Mouse (Mus musculus) liver, embryonic 14.5 days (tissue): ENCODE results near the gene St6galnac6. TPM values are rescaled to one million over a fixed set of nuclear protein-coding genes. Genes with fewer than 3 reads are reported as not detected.

Source experiments
- ATAC-seq: fragments of 200-750 bp; cut with Nextera tagmentation; 2 replicates; pipeline ENCODE4 v1.8.0; 2017; ENCODE audit warnings: moderate number of reproducible peaks, mild to moderate bottlenecking, moderate library complexity; ENCODE audit not compliant: insufficient read depth
- DNase-seq, 3 experiments: peaks; one replicate each; pipeline ENCODE4 v3.0.0-alpha.2; 2012 to 2013; ENCODE audit warnings: low read depth in 3 of 3, low spot score in 3 of 3
- H3K27ac ChIP-seq: fragments of 300-500 bp; sonication (generic); 2 replicates; pipeline ENCODE4 v1.5.1; 2014; ENCODE audit warnings: moderate library complexity, mild to moderate bottlenecking, control low read depth, inconsistent platforms
- H3K27me3 ChIP-seq: fragments of 300-500 bp; sonication (generic); 2 replicates; pipeline ENCODE4 v1.6.1; 2014; ENCODE audit warnings: mild to moderate bottlenecking, low read length, moderate library complexity; ENCODE audit not compliant: control insufficient read depth, insufficient read depth
- H3K36me3 ChIP-seq: fragments of 300-500 bp; sonication (generic); replicated peaks from 2 replicates; pipeline ENCODE4 v1.6.1; 2014; ENCODE audit warnings: low read depth; ENCODE audit not compliant: control insufficient read depth, insufficient read depth
- H3K4me1 ChIP-seq, 2 experiments: fragments of 200-500 bp in 1 of 2; fragments of 300-500 bp in 1 of 2; sonication (generic) in 1 of 2; replicated peaks; 2 replicates each; pipeline ENCODE4 v1.6.1; 2012 to 2014; ENCODE audit warnings: antibody characterized with exemption in 1 of 2, inconsistent platforms in 1 of 2, low read length in 1 of 2; ENCODE audit not compliant: control insufficient read depth in 2 of 2, insufficient read depth in 2 of 2
- H3K4me2 ChIP-seq: fragments of 300-500 bp; sonication (generic); 2 replicates; pipeline ENCODE4 v1.6.1; 2014; ENCODE audit warnings: low read depth, mild to moderate bottlenecking, control low read depth, moderate library complexity
- H3K4me3 ChIP-seq, 2 experiments: fragments of 200-500 bp in 1 of 2; fragments of 300-500 bp in 1 of 2; sonication (generic) in 1 of 2; 2 replicates each; pipeline ENCODE4 v1.5.1; 2012 to 2014; ENCODE audit warnings: low read depth in 2 of 2, low read length in 2 of 2, mild to moderate bottlenecking in 2 of 2, control low read depth in 1 of 2, inconsistent platforms in 1 of 2, moderate library complexity in 1 of 2; ENCODE audit not compliant: insufficient read depth in 1 of 2
- H3K9ac ChIP-seq: fragments of 300-500 bp; sonication (generic); replicated peaks from 2 replicates; pipeline ENCODE4 v1.6.1; 2014; ENCODE audit warnings: mild to moderate bottlenecking, control low read depth, moderate library complexity
- H3K9me3 ChIP-seq: fragments of 300-500 bp; sonication (generic); 2 replicates; pipeline ENCODE4 v1.6.1; 2016; ENCODE audit warnings: low read length, mixed read lengths; ENCODE audit not compliant: control insufficient read depth
- CTCF ChIP-seq: IDR thresholded peaks from 2 replicates; pipeline ENCODE4 v1.5.1; 2016; ENCODE audit warnings: antibody characterized with exemption, low read depth, control low read depth
- EP300 ChIP-seq: IDR thresholded peaks from 2 replicates; pipeline ENCODE4 v1.6.1; 2016; ENCODE audit warnings: antibody characterized with exemption, low read depth
- WGBS: fragments of 180-500 bp; shearing (Covaris S2); extraction: QIAGEN DNeasy Blood & Tissue Kit; methylation state at CpG from one replicate; pipeline ENCODE4 v1.1.7; 2014; ENCODE audit not compliant: insufficient replicate concordance; 5-methylcytosine and 5-hydroxymethylcytosine counted together
- polyA plus RNA-seq, 2 experiments: library from polyadenylated mRNA; depleted of rRNA in 1 of 2; stranded (reverse) in 1 of 2; unstranded in 1 of 2; fragments of >200 nt; fragmentation: Nextera tagmentation in 1 of 2; extraction: Ambion mirVana in 1 of 2; gene quantifications; 2 replicates each; pipeline versions ENCODE4 v1.2.1 to v1.2.3; 2012 to 2014

Gene St6galnac6
- polyA plus RNA-seq (2012; rRNA removed) (9.9 and 14.3 TPM in 2 replicates), polyA plus RNA-seq (2014; fragmentation: Nextera tagmentation; extraction: Ambion mirVana) (3.2 and 4.4 TPM in 2 replicates)

DNA sequence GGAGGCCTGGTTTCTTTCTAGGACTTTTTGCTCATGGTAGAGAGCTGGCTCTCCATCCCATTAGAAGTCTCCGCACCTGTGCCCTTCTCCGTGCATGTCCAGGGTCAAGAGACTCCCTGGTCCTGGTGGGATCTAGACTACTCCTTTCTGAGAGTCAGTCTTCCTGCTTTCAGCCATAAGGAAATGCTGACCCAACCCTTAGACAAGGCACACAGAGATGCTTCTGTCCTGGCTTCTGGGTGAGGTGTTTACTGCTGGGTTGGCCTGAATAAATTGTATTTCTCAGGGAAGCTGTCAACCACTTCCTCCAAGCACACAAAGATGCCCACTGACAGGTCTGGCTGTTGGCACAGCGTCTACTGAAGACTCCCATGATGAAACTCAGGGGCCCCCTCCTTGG is at the start of gene St6galnac6:
TSS of gene St6galnac6 (plus strand) at position 301 of the 400 bp plus-strand sequence.
- no peaks in the 10 kb centered on the region for H3K36me3 ChIP-seq
- H3K9ac ChIP-seq, result no peak within 1 kb of the TSS
- no peak within 1 kb of the TSS for H3K4me2 ChIP-seq
- H3K9me3 ChIP-seq, result no peaks in the 10 kb centered on the region
- peaks cover 8 to 13% of the 10 kb centered on the region in 2 experiments for H3K4me1 ChIP-seq
- H3K27ac ChIP-seq, result no peak within 1 kb of the TSS
- no peak for DNase-seq
- 78% methylated on average over 3 of the region's 3 CpGs for WGBS
- H3K27me3 ChIP-seq, result no peaks in the 10 kb centered on the region
- ATAC-seq, result no peak
- no peak within 1 kb of the TSS for H3K4me3 ChIP-seq
- no peak for TF ChIP-seq EP300
- TF ChIP-seq CTCF, result no peak

- no peaks in the 10 kb centered on the region for H3K9me3 ChIP-seq
- H3K36me3 ChIP-seq, result no peaks in the 10 kb centered on the region
- TF ChIP-seq CTCF (no peak), EP300 (no peak)
- no peak overlapping the region for H3K4me3 ChIP-seq
- no peak overlapping the region for H3K4me2 ChIP-seq
- H3K4me1 ChIP-seq, result 0 out of 4 replicates have a peak, but pooled peaks cover 0 to 2% of the 10 kb centered on the region in 2 experiments
- WGBS, result 52% methylated on average over 6 of the region's 6 CpGs
- no peak overlapping the region for H3K9ac ChIP-seq
- ATAC-seq, result no peak
- DNase-seq, result no peak
- no peaks in the 10 kb centered on the region for H3K27me3 ChIP-seq
- no peak overlapping the region for H3K27ac ChIP-seq
These were observed 49.7 kb upstream of the St6galnac6 start for GRCm38 (mm10) chr2:32549764-32550163.

- Histone ChIP-seq H3K27me3 (no peaks in the 10 kb centered on the region), H3K27ac (no peak overlapping the region), H3K36me3 (no peaks in the 10 kb centered on the region), H3K9ac (no peak overlapping the region), H3K4me2 (no peak overlapping the region), H3K4me1 (peaks cover 0 to 5% of the 10 kb centered on the region in 2 experiments; a peak in 1 of 4 replicates), H3K9me3 (no peaks in the 10 kb centered on the region), H3K4me3 (no peak overlapping the region)
- TF ChIP-seq CTCF (no peak), EP300 (no peak)
- no peak for DNase-seq
- 62% methylated on average over 5 of the region's 5 CpGs for WGBS
- no peak for ATAC-seq
These were observed 48.3 kb upstream of the St6galnac6 start for GRCm38 (mm10) chr2:32551236-32551635.

- H3K27ac ChIP-seq, result no peak overlapping the region
- WGBS, result 22% methylated on average over 7 of the region's 7 CpGs
These were observed 45.8 kb upstream of the St6galnac6 start for GRCm38 (mm10) chr2:32553592-32554148.

GRCm38 (mm10) chr2:32555484-32555883 is 44.0 kb upstream of the St6galnac6 start:
- no peak overlapping the region for H3K4me3 ChIP-seq
- DNase-seq (no peak), ATAC-seq (no peak)
- TF ChIP-seq CTCF (no peak), EP300 (no peak)
- H3K4me1 ChIP-seq, result peaks cover 0 to 3% of the 10 kb centered on the region in 2 experiments; a peak in 2 of 4 replicates
- 64% methylated on average over 4 of the region's 4 CpGs for WGBS
- no peak overlapping the region for H3K9ac ChIP-seq
- no peaks in the 10 kb centered on the region for H3K9me3 ChIP-seq
- no peaks in the 10 kb centered on the region for H3K27me3 ChIP-seq
- H3K27ac ChIP-seq, result no peak overlapping the region
- no peak overlapping the region for H3K4me2 ChIP-seq
- H3K36me3 ChIP-seq, result no peaks in the 10 kb centered on the region

More at GRCm38 (mm10) chr2:32553592-32554148, 45.8 kb upstream of the St6galnac6 start:
- Histone ChIP-seq H3K4me3 (no peak overlapping the region), H3K9me3 (no peaks in the 10 kb centered on the region), H3K27me3 (no peaks in the 10 kb centered on the region), H3K4me2 (no peak overlapping the region), H3K36me3 (no peaks in the 10 kb centered on the region), H3K9ac (no peak overlapping the region), H3K4me1 (peaks cover 0 to 3% of the 10 kb centered on the region in 2 experiments; a peak in 1 of 4 replicates)
- DNase-seq (no peak), ATAC-seq (no peak)
- TF ChIP-seq EP300 (no peak), CTCF (no peak)
